Mouse (Mus musculus): ENCODE results near the gene Pik3cd.

- no peak for TF ChIP-seq POLR2A (IDR thresholded peaks at IDR 0.05; ENCODE audit: insufficient read length, low read depth)
- no peak for TF ChIP-seq CEBPB (IDR thresholded peaks at IDR 0.05; ENCODE audit: insufficient read depth, poor library complexity, severe bottlenecking)
- no peak for TF ChIP-seq REST (IDR thresholded peaks at IDR 0.05; ENCODE audit: insufficient read depth, insufficient read length)
- TF ChIP-seq E2F4 (IDR thresholded peaks at IDR 0.05; ENCODE audit: insufficient read depth): no peak
- TF ChIP-seq MAX (IDR thresholded peaks at IDR 0.05; ENCODE audit: low read depth): no peak
- TF ChIP-seq USF1 (IDR thresholded peaks at IDR 0.05; ENCODE audit: low read depth): no peak
- no peak for TF ChIP-seq MYOG (IDR thresholded peaks at IDR 0.05; ENCODE audit: control insufficient read depth in 1 of 3, insufficient read depth in 1 of 3, insufficient read length in 2 of 3, low read depth in 2 of 3)
- TF ChIP-seq MYOD1 (IDR thresholded peaks at IDR 0.05; ENCODE audit: control insufficient read depth in 1 of 3, insufficient read length in 2 of 3, low read depth in 2 of 3): no peak
- no peak for TF ChIP-seq POLR2AphosphoS2 (IDR thresholded peaks at IDR 0.05; ENCODE audit: insufficient read length, low read depth)
- no peak for TF ChIP-seq SRF (IDR thresholded peaks at IDR 0.05; ENCODE audit: control insufficient read depth, insufficient read length, low read depth)
Observed at GRCm38 (mm10) chr4:149606766-149607358, 95.5 kb downstream of the Pik3cd start.
